Mouse (Mus musculus) hindbrain, postnatal 0 days (tissue): ENCODE data around the gene Tmem131l. TPM values are rescaled to one million over a fixed set of nuclear protein-coding genes. Genes with fewer than 3 reads are reported as not detected.

Source experiments
- ATAC-seq: fragments of 200-750 bp; cut with Nextera tagmentation; 2 replicates; pipeline ENCODE4 v1.8.0; 2017; ENCODE audit warnings: mild to moderate bottlenecking, moderate TSS enrichment, moderate library complexity
- DNase-seq: peaks from one replicate; pipeline ENCODE4 v3.0.0-alpha.2; 2015; ENCODE audit warnings: low spot score
- H3K27ac ChIP-seq: fragments of 300-500 bp; sonication (generic); 2 replicates; pipeline ENCODE4 v1.5.1; 2014; ENCODE audit warnings: mild to moderate bottlenecking
- H3K27me3 ChIP-seq: fragments of 300-500 bp; sonication (generic); 2 replicates; pipeline ENCODE4 v1.6.1; 2014; ENCODE audit warnings: low read length, mixed read lengths; ENCODE audit not compliant: insufficient read depth
- H3K36me3 ChIP-seq: fragments of 300-500 bp; sonication (generic); 2 replicates; pipeline ENCODE4 v1.6.1; 2014; ENCODE audit warnings: low read length, mixed read lengths; ENCODE audit not compliant: insufficient read depth
- H3K4me1 ChIP-seq: fragments of 300-500 bp; sonication (generic); 2 replicates; pipeline ENCODE4 v1.6.1; 2014; ENCODE audit warnings: antibody characterized with exemption, low read length, mixed read lengths; ENCODE audit not compliant: insufficient read depth
- H3K4me2 ChIP-seq: fragments of 300-500 bp; sonication (generic); 2 replicates; pipeline ENCODE4 v1.6.1; 2014; ENCODE audit warnings: low read depth, mild to moderate bottlenecking, low read length, moderate library complexity, mixed read lengths
- H3K4me3 ChIP-seq: fragments of 300-500 bp; sonication (generic); 2 replicates; pipeline ENCODE4 v1.5.1; 2014; ENCODE audit warnings: low read length
- H3K9ac ChIP-seq: fragments of 300-500 bp; sonication (generic); replicated peaks from 2 replicates; pipeline ENCODE4 v1.6.1; 2014; ENCODE audit warnings: mild to moderate bottlenecking, low read length, moderate library complexity, mixed read lengths
- H3K9me3 ChIP-seq: fragments of 300-500 bp; sonication (generic); 2 replicates; pipeline ENCODE4 v1.6.1; 2016; ENCODE audit warnings: low read length, mixed read lengths
- CTCF ChIP-seq: IDR thresholded peaks from 2 replicates; pipeline ENCODE4 v1.5.1; 2016; ENCODE audit warnings: antibody characterized with exemption, control low read depth, low read depth
- WGBS: fragments of 180-500 bp; shearing (Covaris S2); extraction: QIAGEN DNeasy Blood & Tissue Kit; methylation state at CpG from one replicate; pipeline ENCODE4 v1.1.7; 2014; 5-methylcytosine and 5-hydroxymethylcytosine counted together
- polyA plus RNA-seq: library from polyadenylated mRNA; unstranded; fragments of >200 nt; fragmentation: Nextera tagmentation; extraction: Ambion mirVana; gene quantifications from 2 replicates; pipeline ENCODE4 v1.2.1, GENCODE M21; 2015
- total RNA-seq: library from RNA; depleted of rRNA; stranded (reverse); fragments of >200 nt; gene quantifications from 2 replicates; pipeline ENCODE4 v1.2.3, GENCODE M21; 2014

Gene Tmem131l
- total and polyA plus RNA-seq, 2 experiments from 2014 or later = 18.6 to 33.2 TPM

DNA sequence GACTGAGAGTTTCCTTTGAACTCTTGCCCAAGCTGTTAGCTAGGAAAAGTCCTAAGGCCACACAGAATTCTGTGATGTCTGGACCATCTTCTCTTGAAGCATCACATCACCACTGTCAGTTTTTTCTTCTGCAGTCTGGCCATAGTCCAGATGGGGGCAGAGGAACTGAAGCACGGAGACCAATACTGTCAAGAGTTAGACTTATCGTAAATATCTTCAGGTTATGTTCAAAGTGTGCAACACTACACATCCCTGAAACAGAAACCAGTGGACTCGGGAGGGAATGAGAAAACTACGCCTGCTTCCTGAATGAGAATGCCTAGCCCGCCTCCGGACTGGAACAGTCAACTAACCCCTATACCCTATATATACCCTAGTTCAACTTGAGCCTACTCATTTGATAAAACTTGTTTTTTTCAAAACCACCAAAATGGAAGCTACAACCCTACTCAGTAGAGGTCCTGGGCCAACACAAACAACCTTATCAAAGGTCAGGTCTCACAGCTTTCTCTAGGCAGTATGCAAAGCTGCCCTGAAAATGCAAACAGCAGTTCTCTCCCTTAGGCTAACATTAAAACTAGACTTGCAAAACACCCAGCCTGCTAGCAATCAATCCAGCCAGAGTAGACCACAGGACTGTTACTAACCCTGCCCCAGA, 37.4 kb downstream of the Tmem131l start:
- no peak overlapping the region for H3K27ac ChIP-seq
- DNase-seq (no peak), ATAC-seq (no peak)
- 0 out of 2 replicates have a peak, but pooled peaks have one; percentile 9 for TF ChIP-seq CTCF
- H3K4me2 ChIP-seq = no peak overlapping the region
- H3K9ac ChIP-seq = no peak overlapping the region
- peaks cover 5% of the 10 kb centered on the region; the same call in 1 of the 2 replicates for H3K4me1 ChIP-seq
- 88% methylated on average over 6 of the region's 6 CpGs for WGBS
- no peaks in the 10 kb centered on the region for H3K9me3 ChIP-seq
- 0 out of 2 replicates have a peak, but pooled peaks cover 4% of the 10 kb centered on the region for H3K36me3 ChIP-seq
- H3K27me3 ChIP-seq = no peaks in the 10 kb centered on the region
- H3K4me3 ChIP-seq = no peak overlapping the region

DNA sequence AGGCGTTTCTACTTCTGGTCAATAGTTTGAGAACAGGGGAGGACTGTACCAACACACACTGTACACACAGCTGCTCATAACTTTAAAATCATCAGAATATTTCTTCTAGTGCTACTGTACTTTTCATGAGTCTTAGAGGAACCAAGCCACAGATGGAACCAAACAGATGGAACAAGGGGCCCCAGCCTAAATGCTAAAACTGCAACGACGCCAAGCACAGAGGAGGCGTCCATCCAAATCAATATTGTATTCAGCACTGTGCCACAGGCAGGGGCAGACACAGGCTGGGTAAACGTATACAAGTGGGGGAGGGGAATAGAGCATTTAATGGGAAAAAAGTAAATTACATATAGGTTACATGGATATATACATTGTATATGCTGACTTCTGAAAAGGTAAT, 42.4 kb downstream of the Tmem131l start:
- Histone ChIP-seq H3K36me3 (0 out of 2 replicates have a peak, but pooled peaks cover 4% of the 10 kb centered on the region), H3K9me3 (no peaks in the 10 kb centered on the region), H3K4me1 (peaks cover 20% of the 10 kb centered on the region), H3K9ac (no peak overlapping the region), H3K27ac (no peak overlapping the region), H3K4me2 (no peak overlapping the region), H3K27me3 (no peaks in the 10 kb centered on the region), H3K4me3 (no peak overlapping the region)
- ATAC-seq (no peak), DNase-seq (no peak)
- no peak for TF ChIP-seq CTCF
- WGBS = 40% methylated on average over 5 of the region's 5 CpGs

DNA sequence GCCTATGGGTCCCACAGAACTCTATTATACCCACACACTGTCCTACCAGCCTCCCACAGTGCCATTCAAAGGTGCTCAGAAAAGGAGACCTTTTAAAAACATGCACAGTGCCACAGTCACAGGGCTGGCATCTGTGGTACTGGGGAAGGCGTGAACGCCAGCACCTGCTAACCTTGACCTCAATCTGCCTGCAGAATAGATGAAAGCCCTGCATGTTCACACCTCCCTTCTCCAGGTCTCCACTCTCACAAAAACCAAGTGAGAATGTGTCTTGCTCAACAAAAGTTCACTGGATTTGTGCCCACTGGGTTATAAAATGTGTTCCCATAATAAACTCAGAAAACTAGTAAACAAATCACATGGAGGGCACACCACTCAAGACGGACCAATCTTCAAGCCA, 42.9 kb downstream of the Tmem131l start:
- no peak for DNase-seq
- Histone ChIP-seq H3K4me1 (peaks cover 20% of the 10 kb centered on the region), H3K36me3 (0 out of 2 replicates have a peak, but pooled peaks cover 3% of the 10 kb centered on the region), H3K27me3 (no peaks in the 10 kb centered on the region), H3K27ac (no peak overlapping the region), H3K9ac (no peak overlapping the region), H3K9me3 (no peaks in the 10 kb centered on the region), H3K4me3 (no peak overlapping the region), H3K4me2 (no peak overlapping the region)
- WGBS = 47% methylated on average over 3 of the region's 3 CpGs
- no peak for ATAC-seq
- no peak for TF ChIP-seq CTCF

DNA sequence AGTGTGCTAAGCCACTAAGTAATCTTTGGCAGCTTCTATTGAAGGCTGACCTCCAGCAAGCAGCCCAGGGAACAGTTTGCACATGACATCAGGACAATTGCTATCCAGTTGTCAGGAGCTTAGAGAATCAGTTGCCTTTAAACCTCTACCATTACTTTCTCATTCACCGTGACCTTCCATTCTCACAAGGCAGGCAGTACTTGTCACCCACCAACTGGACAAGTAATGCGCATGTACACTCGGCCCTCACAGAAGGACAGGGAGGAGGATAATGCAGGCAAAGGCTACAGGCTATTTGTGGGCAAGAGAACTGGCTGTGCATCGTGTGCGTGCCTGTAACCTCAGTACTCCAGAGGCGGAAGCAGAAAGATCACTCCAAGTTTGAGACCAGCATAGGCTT, 43.9 kb downstream of the Tmem131l start:
- Histone ChIP-seq H3K9ac (no peak overlapping the region), H3K36me3 (no peaks in the 10 kb centered on the region), H3K9me3 (no peaks in the 10 kb centered on the region), H3K27me3 (no peaks in the 10 kb centered on the region), H3K4me3 (no peak overlapping the region), H3K4me2 (no peak overlapping the region), H3K4me1 (peaks cover 24% of the 10 kb centered on the region), H3K27ac (no peak overlapping the region)
- WGBS = 60% methylated on average over 6 of the region's 6 CpGs
- DNase-seq = no peak
- no peak for TF ChIP-seq CTCF
- ATAC-seq = no peak

DNA sequence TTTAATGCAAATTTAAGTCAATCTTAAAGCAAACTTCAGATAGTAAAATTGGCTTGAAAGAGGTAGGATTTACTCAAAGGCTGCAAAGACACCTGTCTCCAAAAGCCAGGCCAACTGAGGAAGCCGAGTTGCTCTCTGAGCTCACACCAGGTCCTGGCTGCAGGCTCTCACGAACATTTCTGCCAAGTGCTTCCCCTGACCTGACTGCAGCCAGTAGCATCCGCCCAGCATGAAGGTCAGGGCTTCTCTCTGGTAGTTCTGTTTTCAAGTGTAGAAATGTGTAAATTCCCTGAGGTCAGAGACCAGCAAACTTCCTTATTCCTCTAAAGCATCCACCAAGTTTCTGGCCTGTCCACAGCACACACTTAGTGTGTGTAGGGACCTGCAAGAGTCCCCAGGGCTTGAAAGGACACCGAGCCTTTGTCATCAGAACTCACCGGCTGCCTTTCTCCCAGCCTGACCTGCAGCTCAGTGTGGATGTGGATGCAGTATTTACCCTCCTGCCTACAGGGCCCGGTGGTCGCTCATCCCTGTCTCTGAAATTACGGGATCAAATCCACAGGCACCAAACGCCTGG, 44.6 kb downstream of the Tmem131l start:
- no peak overlapping the region for H3K4me2 ChIP-seq
- no peak for TF ChIP-seq CTCF
- ATAC-seq (no peak), DNase-seq (no peak)
- H3K4me3 ChIP-seq = no peak overlapping the region
- no peak overlapping the region for H3K9ac ChIP-seq
- H3K36me3 ChIP-seq = no peaks in the 10 kb centered on the region
- H3K4me1 ChIP-seq = peaks cover 24% of the 10 kb centered on the region
- 49% methylated on average over 9 of the region's 9 CpGs for WGBS
- H3K27me3 ChIP-seq = no peaks in the 10 kb centered on the region
- H3K27ac ChIP-seq = 0 out of 2 replicates have a peak overlapping the region, but pooled peaks have one; percentile 12
- H3K9me3 ChIP-seq = no peaks in the 10 kb centered on the region

DNA sequence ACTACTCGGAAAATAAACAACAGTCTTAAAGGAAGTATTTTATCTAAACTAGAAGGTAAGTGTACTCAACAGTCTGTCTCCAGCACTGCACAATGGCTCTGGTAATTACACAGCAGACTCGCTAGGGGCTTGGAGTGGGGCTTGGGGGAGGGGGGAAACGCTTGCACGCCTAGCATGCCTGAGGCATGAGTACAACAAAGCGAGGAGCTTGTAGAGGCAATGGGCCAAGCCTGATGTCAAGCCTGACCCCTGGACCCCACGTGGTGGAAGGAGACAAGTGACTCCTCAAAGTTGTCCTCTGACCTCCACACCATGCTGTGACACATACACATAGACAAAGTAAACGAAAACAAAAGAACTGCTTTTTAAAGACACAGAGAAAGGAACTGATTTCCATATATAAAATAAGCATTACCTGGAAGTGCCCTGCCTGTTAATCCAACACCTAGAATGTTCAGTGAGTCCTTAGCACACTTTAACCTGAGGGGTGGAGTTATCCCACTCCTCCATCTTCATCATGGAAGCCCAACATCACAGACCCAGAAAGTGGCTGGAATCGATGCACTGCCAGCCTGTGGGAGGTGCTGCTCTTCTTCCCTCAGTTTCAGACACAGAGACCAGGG, 45.6 kb downstream of the Tmem131l start:
- Histone ChIP-seq H3K9ac (no peak overlapping the region), H3K4me1 (peaks cover 28% of the 10 kb centered on the region)
- DNase-seq = peak; percentile 48

More for the DNA sequence above, 45.6 kb downstream of the Tmem131l start:
- 24% methylated on average over 8 of the region's 8 CpGs for WGBS
- peak; percentile 49 for TF ChIP-seq CTCF
- Histone ChIP-seq H3K9me3 (no peaks in the 10 kb centered on the region), H3K36me3 (no peaks in the 10 kb centered on the region), H3K27me3 (no peaks in the 10 kb centered on the region), H3K4me2 (no peak overlapping the region), H3K4me3 (no peak overlapping the region), H3K27ac (no peak overlapping the region)
- 0 out of 2 replicates have a peak, but pooled peaks have one; percentile 32 for ATAC-seq
